Mouse (Mus musculus) heart, embryonic 13.5 days (tissue): ENCODE measurements around the gene Slit3. TPM values are rescaled to one million over a fixed set of nuclear protein-coding genes. Genes with fewer than 3 reads are reported as not detected.

Experiments used
- ATAC-seq: fragments of 200-750 bp; cut with Nextera tagmentation; 2 replicates; pipeline ENCODE4 v1.8.0; 2017; ENCODE audit warnings: moderate TSS enrichment; ENCODE audit not compliant: insufficient number of reproducible peaks, low FRiP score, low TSS enrichment; ENCODE audit errors: extremely low read depth
- H3K27ac ChIP-seq: fragments of 300-500 bp; sonication (generic); replicated peaks from 2 replicates; pipeline ENCODE4 v1.5.1; 2015; ENCODE audit warnings: moderate library complexity, mild to moderate bottlenecking, inconsistent platforms
- H3K27me3 ChIP-seq: fragments of 300-500 bp; sonication (generic); replicated peaks from 2 replicates; pipeline ENCODE4 v1.6.1; 2015; ENCODE audit warnings: mild to moderate bottlenecking, inconsistent platforms
- H3K36me3 ChIP-seq: fragments of 300-500 bp; sonication (generic); 2 replicates; pipeline ENCODE4 v1.6.1; 2015; ENCODE audit warnings: mild to moderate bottlenecking, inconsistent platforms
- H3K4me1 ChIP-seq: fragments of 300-500 bp; sonication (generic); 2 replicates; pipeline ENCODE4 v1.6.1; 2015; ENCODE audit warnings: inconsistent platforms
- H3K4me2 ChIP-seq: fragments of 300-500 bp; sonication (generic); 2 replicates; pipeline ENCODE4 v1.6.1; 2015; ENCODE audit warnings: inconsistent platforms, mild to moderate bottlenecking, moderate library complexity
- H3K4me3 ChIP-seq: fragments of 300-500 bp; sonication (generic); 2 replicates; pipeline ENCODE4 v1.5.1; 2015; ENCODE audit warnings: moderate library complexity, mild to moderate bottlenecking, inconsistent platforms
- H3K9ac ChIP-seq: fragments of 300-500 bp; sonication (generic); 2 replicates; pipeline ENCODE4 v1.6.1; 2015; ENCODE audit warnings: inconsistent platforms, mild to moderate bottlenecking, moderate library complexity
- H3K9me3 ChIP-seq: fragments of 300-500 bp; sonication (generic); 2 replicates; pipeline ENCODE4 v1.6.1; 2016; ENCODE audit warnings: inconsistent platforms
- WGBS: fragments of 180-500 bp; shearing (Covaris S2); methylation state at CpG from one replicate; pipeline ENCODE4 v1.1.7; 2015; ENCODE audit warnings: mixed read lengths; 5-methylcytosine and 5-hydroxymethylcytosine counted together
- polyA plus RNA-seq: library from polyadenylated mRNA; unstranded; fragments of >200 nt; fragmentation: Nextera tagmentation; extraction: Ambion mirVana; gene quantifications from 2 replicates; pipeline ENCODE4 v1.2.1, GENCODE M21; 2015

Gene Slit3
- polyA plus RNA-seq, 1 experiment from 2014 or later: 12.5 TPM

GRCm38 (mm10) chr11:35406522-35406921, 285.5 kb downstream of the Slit3 start:
- Histone ChIP-seq H3K9me3 (no peaks in the 10 kb centered on the region), H3K27ac (peak overlapping the region; percentile 45), H3K9ac (peak overlapping the region; percentile 15; the same call in 1 of the 2 replicates), H3K27me3 (peaks cover 21% of the 10 kb centered on the region), H3K4me1 (peaks cover 36% of the 10 kb centered on the region), H3K4me3 (no peak overlapping the region), H3K36me3 (no peaks in the 10 kb centered on the region), H3K4me2 (no peak overlapping the region)
- ATAC-seq: no peak
- WGBS: 75% methylated on average over 6 of the region's 6 CpGs

GRCm38 (mm10) chr11:35407341-35408154, 286.5 kb downstream of the Slit3 start:
- Histone ChIP-seq H3K4me3 (no peak overlapping the region), H3K36me3 (no peaks in the 10 kb centered on the region), H3K9ac (peak overlapping the region; percentile 35; the same call in 1 of the 2 replicates), H3K9me3 (no peaks in the 10 kb centered on the region), H3K4me2 (no peak overlapping the region), H3K4me1 (peaks cover 28% of the 10 kb centered on the region), H3K27me3 (peaks cover 21% of the 10 kb centered on the region), H3K27ac (peak overlapping the region; percentile 45; the same call in 1 of the 2 replicates)
- ATAC-seq: no peak
- WGBS: 38% methylated on average over 12 of the region's 12 CpGs

GRCm38 (mm10) chr11:35410431-35410830, 289.4 kb downstream of the Slit3 start:
- H3K27ac ChIP-seq: no peak overlapping the region
- H3K9ac ChIP-seq: no peak overlapping the region
- no peak overlapping the region for H3K4me2 ChIP-seq
- no peaks in the 10 kb centered on the region for H3K36me3 ChIP-seq
- 63% methylated on average over 3 of the region's 3 CpGs for WGBS
- H3K4me3 ChIP-seq: no peak overlapping the region
- no peaks in the 10 kb centered on the region for H3K9me3 ChIP-seq
- H3K4me1 ChIP-seq: peaks cover 28% of the 10 kb centered on the region
- peaks cover 2% of the 10 kb centered on the region; the same call in 1 of the 2 replicates for H3K27me3 ChIP-seq
- no peak for ATAC-seq

- no peaks in the 10 kb centered on the region for H3K27me3 ChIP-seq
- H3K36me3 ChIP-seq: no peaks in the 10 kb centered on the region
- peak overlapping the region; percentile 28; the same call in 1 of the 2 replicates for H3K27ac ChIP-seq
- H3K4me3 ChIP-seq: no peak overlapping the region
- peaks cover 34% of the 10 kb centered on the region for H3K4me1 ChIP-seq
- H3K4me2 ChIP-seq: no peak overlapping the region
- no peaks in the 10 kb centered on the region for H3K9me3 ChIP-seq
- no peak for ATAC-seq
- WGBS: 56% methylated on average over 9 of the region's 9 CpGs
- no peak overlapping the region for H3K9ac ChIP-seq
These were observed 294.9 kb downstream of the Slit3 start for GRCm38 (mm10) chr11:35415768-35416401.

- no peaks in the 10 kb centered on the region for H3K9me3 ChIP-seq
- H3K27me3 ChIP-seq: no peaks in the 10 kb centered on the region
- no peaks in the 10 kb centered on the region for H3K36me3 ChIP-seq
- H3K4me3 ChIP-seq: no peak overlapping the region
- H3K27ac ChIP-seq: 0 out of 2 replicates have a peak overlapping the region, but pooled peaks have one; percentile 15
- no peak overlapping the region for H3K9ac ChIP-seq
- peaks cover 41% of the 10 kb centered on the region for H3K4me1 ChIP-seq
- 76% methylated on average over 14 of the region's 14 CpGs for WGBS
- no peak for ATAC-seq
- H3K4me2 ChIP-seq: no peak overlapping the region
These were observed 295.5 kb downstream of the Slit3 start for GRCm38 (mm10) chr11:35416402-35417093.

GRCm38 (mm10) chr11:35417911-35418552, 297.0 kb downstream of the Slit3 start:
- WGBS: 56% methylated on average over 13 of the region's 13 CpGs

GRCm38 (mm10) chr11:35419013-35419412, 298.0 kb downstream of the Slit3 start:
- WGBS: 71% methylated on average over 5 of the region's 5 CpGs
- H3K27ac ChIP-seq: no peak overlapping the region
- H3K4me3 ChIP-seq: no peak overlapping the region
- no peaks in the 10 kb centered on the region for H3K27me3 ChIP-seq
- H3K9ac ChIP-seq: peak overlapping the region; percentile 54
- H3K36me3 ChIP-seq: no peaks in the 10 kb centered on the region
- no peak for ATAC-seq
- H3K9me3 ChIP-seq: no peaks in the 10 kb centered on the region
- no peak overlapping the region for H3K4me2 ChIP-seq
- H3K4me1 ChIP-seq: peaks cover 48% of the 10 kb centered on the region

More at GRCm38 (mm10) chr11:35417911-35418552, 297.0 kb downstream of the Slit3 start:
- H3K36me3 ChIP-seq: no peaks in the 10 kb centered on the region
- H3K9me3 ChIP-seq: no peaks in the 10 kb centered on the region
- H3K4me3 ChIP-seq: no peak overlapping the region
- H3K27ac ChIP-seq: no peak overlapping the region
- H3K4me1 ChIP-seq: peaks cover 45% of the 10 kb centered on the region
- no peak overlapping the region for H3K4me2 ChIP-seq
- ATAC-seq: no peak
- H3K9ac ChIP-seq: no peak overlapping the region
- H3K27me3 ChIP-seq: no peaks in the 10 kb centered on the region

- H3K9ac ChIP-seq: no peak overlapping the region
- ATAC-seq: no peak
- no peaks in the 10 kb centered on the region for H3K9me3 ChIP-seq
- H3K4me1 ChIP-seq: peaks cover 34% of the 10 kb centered on the region
- no peak overlapping the region for H3K4me2 ChIP-seq
- H3K36me3 ChIP-seq: no peaks in the 10 kb centered on the region
- H3K4me3 ChIP-seq: no peak overlapping the region
- H3K27me3 ChIP-seq: no peaks in the 10 kb centered on the region
- H3K27ac ChIP-seq: no peak overlapping the region
- WGBS: 22% methylated on average over 4 of the region's 4 CpGs
These were observed 300.7 kb downstream of the Slit3 start for GRCm38 (mm10) chr11:35421728-35422127.

- Histone ChIP-seq H3K4me3 (no peak overlapping the region), H3K4me1 (peaks cover 23% of the 10 kb centered on the region), H3K9me3 (no peaks in the 10 kb centered on the region), H3K27me3 (no peaks in the 10 kb centered on the region), H3K27ac (peak overlapping the region; percentile 24; the same call in 1 of the 2 replicates), H3K36me3 (no peaks in the 10 kb centered on the region), H3K9ac (no peak overlapping the region; the same call in 1 of the 2 replicates), H3K4me2 (no peak overlapping the region)
- 23% methylated on average over 7 of the region's 7 CpGs for WGBS
- ATAC-seq: no peak
These were observed 307.0 kb downstream of the Slit3 start for GRCm38 (mm10) chr11:35428036-35428435.

GRCm38 (mm10) chr11:35431130-35431529, 310.1 kb downstream of the Slit3 start:
- Histone ChIP-seq H3K9me3 (no peaks in the 10 kb centered on the region), H3K27me3 (no peaks in the 10 kb centered on the region), H3K4me2 (no peak overlapping the region), H3K4me1 (peaks cover 21% of the 10 kb centered on the region), H3K4me3 (no peak overlapping the region), H3K36me3 (no peaks in the 10 kb centered on the region), H3K9ac (no peak overlapping the region), H3K27ac (no peak overlapping the region; the same call in 1 of the 2 replicates)
- 78% methylated on average over 8 of the region's 8 CpGs for WGBS
- ATAC-seq: no peak

GRCm38 (mm10) chr11:35437510-35437909, 316.5 kb downstream of the Slit3 start:
- Histone ChIP-seq H3K27me3 (no peaks in the 10 kb centered on the region), H3K4me2 (no peak overlapping the region), H3K9ac (no peak overlapping the region), H3K4me3 (no peak overlapping the region), H3K36me3 (no peaks in the 10 kb centered on the region), H3K4me1 (0 out of 2 replicates have a peak, but pooled peaks cover under 1% of the 10 kb centered on the region), H3K27ac (no peak overlapping the region), H3K9me3 (no peaks in the 10 kb centered on the region)
- WGBS: 83% methylated on average over 6 of the region's 6 CpGs
- no peak for ATAC-seq
